In genomic region chr10:68095136-68095535, GRCm38 (mm10) we compare ENCODE assay signal across 14 mouse cellular contexts.
"Had no signal": no experiment of that assay in that cellular context is flagged by ENCODE, and none has a peak within 500 bp of the region (broad histone marks: within the 10 kb centered on the region; RNA-seq: fewer than 3 reads in every experiment).

No protein-coding gene starts in this region.

- DNase-seq: kidney, adult 11 months; kidney, postnatal 10 days; kidney, postnatal 4 days; liver; retina, postnatal 1 day; right cerebral cortex, postnatal 4 days; thymus, postnatal 4 days had no signal

- H3K27ac ChIP-seq: layer of hippocampus, adult 2 months; limb, embryonic 12.5 days; liver, embryonic 14.5 days; macrophage; midbrain, embryonic 12.5 days; neural tube, embryonic 13.5 days had no signal

- H3K27me3 ChIP-seq: limb, embryonic 12.5 days; midbrain, embryonic 12.5 days; neural tube, embryonic 13.5 days had no signal

- ATAC-seq: midbrain, embryonic 16.5 days had no signal

- H3K4me1 ChIP-seq: limb, embryonic 12.5 days; midbrain, embryonic 12.5 days; neural tube, embryonic 13.5 days had no signal

- H3K9me3 ChIP-seq: limb, embryonic 12.5 days; midbrain, embryonic 12.5 days; neural tube, embryonic 13.5 days had no signal

- H3K4me2 ChIP-seq: limb, embryonic 12.5 days; midbrain, embryonic 12.5 days; neural tube, embryonic 13.5 days had no signal

- H3K9ac ChIP-seq: limb, embryonic 12.5 days; liver, embryonic 14.5 days; midbrain, embryonic 12.5 days; neural tube, embryonic 13.5 days had no signal

- H3K4me3 ChIP-seq: layer of hippocampus, adult 2 months; limb, embryonic 12.5 days; midbrain, embryonic 12.5 days; neural tube, embryonic 13.5 days had no signal
